Mouse (Mus musculus): ENCODE results near the gene Atp11c. TPM values are rescaled to one million over a fixed set of nuclear protein-coding genes. Genes with fewer than 3 reads are reported as not detected.

Gene Atp11c
- polyA plus RNA-seq, 1 experiment from 2014 or later, result 18.1 TPM

GRCm38 (mm10) chrX:60404668-60405044, 187.8 kb downstream of the Atp11c start:
- H3K9me3 ChIP-seq (ENCODE audit: control insufficient read depth, low read length), result no peaks in the 10 kb centered on the region
- peak overlapping the region; percentile 33 for H3K4me2 ChIP-seq (ENCODE audit: low read length)
- peak overlapping the region; percentile 92 for H3K27ac ChIP-seq (replicated peaks; ENCODE audit: low read depth, low read length)
- H3K27me3 ChIP-seq (ENCODE audit: control insufficient read depth, insufficient read depth, low read length), result no peaks in the 10 kb centered on the region
- peak overlapping the region; percentile 78 for H3K9ac ChIP-seq (replicated peaks; ENCODE audit: low read length)
- no peaks in the 10 kb centered on the region for H3K36me3 ChIP-seq (ENCODE audit: control insufficient read depth, insufficient read depth, low read length)
- DNase-seq (peak; percentile 91), ATAC-seq (ENCODE audit: low FRiP score, low TSS enrichment) (peak; percentile 94)
- WGBS, result 18% methylated on average over 17 of the region's 17 CpGs
- 0 out of 2 replicates have a peak, but pooled peaks cover 5% of the 10 kb centered on the region for H3K4me1 ChIP-seq (ENCODE audit: control insufficient read depth, insufficient read depth, low read length)
- H3K4me3 ChIP-seq (replicated peaks; ENCODE audit: low read depth, low read length), result peak overlapping the region; percentile 60

- Histone ChIP-seq H3K27me3 (ENCODE audit: control insufficient read depth, insufficient read depth, low read length) (no peaks in the 10 kb centered on the region), H3K4me2 (ENCODE audit: low read length) (peak overlapping the region; percentile 66), H3K9me3 (ENCODE audit: control insufficient read depth, low read length) (no peaks in the 10 kb centered on the region), H3K9ac (replicated peaks; ENCODE audit: low read length) (peak overlapping the region; percentile 78), H3K36me3 (ENCODE audit: control insufficient read depth, insufficient read depth, low read length) (no peaks in the 10 kb centered on the region), H3K4me1 (ENCODE audit: control insufficient read depth, insufficient read depth, low read length) (0 out of 2 replicates have a peak, but pooled peaks cover 5% of the 10 kb centered on the region), H3K27ac (replicated peaks; ENCODE audit: low read depth, low read length) (peak overlapping the region; percentile 92), H3K4me3 (replicated peaks; ENCODE audit: low read depth, low read length) (peak overlapping the region; percentile 60)
- ATAC-seq (ENCODE audit: low FRiP score, low TSS enrichment) (peak; percentile 85), DNase-seq (peak; percentile 75)
- 22% methylated on average over 63 of the region's 126 CpGs for WGBS
These were observed 188.5 kb downstream of the Atp11c start for GRCm38 (mm10) chrX:60403764-60404667.

- peak overlapping the region; percentile 60 for H3K4me3 ChIP-seq (replicated peaks; ENCODE audit: low read depth, low read length)
- peak overlapping the region; percentile 78 for H3K9ac ChIP-seq (replicated peaks; ENCODE audit: low read length)
- peak overlapping the region; percentile 92 for H3K27ac ChIP-seq (replicated peaks; ENCODE audit: low read depth, low read length)
- no peaks in the 10 kb centered on the region for H3K9me3 ChIP-seq (ENCODE audit: control insufficient read depth, low read length)
- peak overlapping the region; percentile 66 for H3K4me2 ChIP-seq (ENCODE audit: low read length)
- no peaks in the 10 kb centered on the region for H3K27me3 ChIP-seq (ENCODE audit: control insufficient read depth, insufficient read depth, low read length)
- 0 out of 2 replicates have a peak, but pooled peaks cover 5% of the 10 kb centered on the region for H3K4me1 ChIP-seq (ENCODE audit: control insufficient read depth, insufficient read depth, low read length)
- ATAC-seq (ENCODE audit: low FRiP score, low TSS enrichment), result peak; percentile 14; the same call in 1 of the 2 replicates
- DNase-seq, result peak; percentile 29
- 21% methylated on average over 45 of the region's 46 CpGs for WGBS
- H3K36me3 ChIP-seq (ENCODE audit: control insufficient read depth, insufficient read depth, low read length), result no peaks in the 10 kb centered on the region
These were observed 189.3 kb downstream of the Atp11c start for GRCm38 (mm10) chrX:60403062-60403763.

- DNase-seq (no peak), ATAC-seq (ENCODE audit: low FRiP score, low TSS enrichment) (no peak)
- no peaks in the 10 kb centered on the region for H3K27me3 ChIP-seq (ENCODE audit: control insufficient read depth, insufficient read depth, low read length)
- 67% methylated on average over 4 of the region's 4 CpGs for WGBS
- H3K9me3 ChIP-seq (ENCODE audit: control insufficient read depth, low read length), result no peaks in the 10 kb centered on the region
- H3K9ac ChIP-seq (replicated peaks; ENCODE audit: low read length), result no peak overlapping the region
- H3K4me3 ChIP-seq (replicated peaks; ENCODE audit: low read depth, low read length), result no peak overlapping the region
- no peaks in the 10 kb centered on the region for H3K4me1 ChIP-seq (ENCODE audit: control insufficient read depth, insufficient read depth, low read length)
- H3K4me2 ChIP-seq (ENCODE audit: low read length), result no peak overlapping the region
- H3K36me3 ChIP-seq (ENCODE audit: control insufficient read depth, insufficient read depth, low read length), result no peaks in the 10 kb centered on the region
- no peak overlapping the region for H3K27ac ChIP-seq (replicated peaks; ENCODE audit: low read depth, low read length)
These were observed 198.2 kb downstream of the Atp11c start for GRCm38 (mm10) chrX:60394292-60394691.

GRCm38 (mm10) chrX:60386852-60387251, 205.6 kb downstream of the Atp11c start:
- Histone ChIP-seq H3K27me3 (ENCODE audit: control insufficient read depth, insufficient read depth, low read length) (no peaks in the 10 kb centered on the region), H3K4me3 (replicated peaks; ENCODE audit: low read depth, low read length) (no peak overlapping the region), H3K9me3 (ENCODE audit: control insufficient read depth, low read length) (no peaks in the 10 kb centered on the region), H3K27ac (replicated peaks; ENCODE audit: low read depth, low read length) (no peak overlapping the region), H3K4me2 (ENCODE audit: low read length) (no peak overlapping the region), H3K36me3 (ENCODE audit: control insufficient read depth, insufficient read depth, low read length) (no peaks in the 10 kb centered on the region), H3K4me1 (ENCODE audit: control insufficient read depth, insufficient read depth, low read length) (no peaks in the 10 kb centered on the region), H3K9ac (replicated peaks; ENCODE audit: low read length) (no peak overlapping the region)
- DNase-seq (no peak), ATAC-seq (ENCODE audit: low FRiP score, low TSS enrichment) (no peak)
- 97% methylated on average over 1 of the region's 1 CpGs for WGBS

- WGBS, result 84% methylated on average over 2 of the region's 2 CpGs
- no peaks in the 10 kb centered on the region for H3K36me3 ChIP-seq (ENCODE audit: control insufficient read depth, insufficient read depth, low read length)
- H3K4me1 ChIP-seq (ENCODE audit: control insufficient read depth, insufficient read depth, low read length), result no peaks in the 10 kb centered on the region
- no peak overlapping the region for H3K4me2 ChIP-seq (ENCODE audit: low read length)
- H3K9me3 ChIP-seq (ENCODE audit: control insufficient read depth, low read length), result no peaks in the 10 kb centered on the region
- H3K27ac ChIP-seq (replicated peaks; ENCODE audit: low read depth, low read length), result no peak overlapping the region
- no peak overlapping the region for H3K4me3 ChIP-seq (replicated peaks; ENCODE audit: low read depth, low read length)
- DNase-seq (no peak), ATAC-seq (ENCODE audit: low FRiP score, low TSS enrichment) (no peak)
- no peak overlapping the region for H3K9ac ChIP-seq (replicated peaks; ENCODE audit: low read length)
- no peaks in the 10 kb centered on the region for H3K27me3 ChIP-seq (ENCODE audit: control insufficient read depth, insufficient read depth, low read length)
These were observed 210.8 kb downstream of the Atp11c start for GRCm38 (mm10) chrX:60381711-60382110.

GRCm38 (mm10) chrX:60380386-60380785, 212.1 kb downstream of the Atp11c start:
- no peak overlapping the region for H3K4me2 ChIP-seq (ENCODE audit: low read length)
- DNase-seq, result no peak
- no peaks in the 10 kb centered on the region for H3K4me1 ChIP-seq (ENCODE audit: control insufficient read depth, insufficient read depth, low read length)
- H3K4me3 ChIP-seq (replicated peaks; ENCODE audit: low read depth, low read length), result no peak overlapping the region
- ATAC-seq (ENCODE audit: low FRiP score, low TSS enrichment), result no peak
- no peaks in the 10 kb centered on the region for H3K36me3 ChIP-seq (ENCODE audit: control insufficient read depth, insufficient read depth, low read length)
- H3K9me3 ChIP-seq (ENCODE audit: control insufficient read depth, low read length), result no peaks in the 10 kb centered on the region
- H3K9ac ChIP-seq (replicated peaks; ENCODE audit: low read length), result no peak overlapping the region
- H3K27ac ChIP-seq (replicated peaks; ENCODE audit: low read depth, low read length), result no peak overlapping the region
- no peaks in the 10 kb centered on the region for H3K27me3 ChIP-seq (ENCODE audit: control insufficient read depth, insufficient read depth, low read length)

GRCm38 (mm10) chrX:60348741-60349140, 243.8 kb downstream of the Atp11c start:
- H3K9me3 ChIP-seq (ENCODE audit: control insufficient read depth, low read length), result no peaks in the 10 kb centered on the region; the same call in 1 of the 2 replicates
- 71% methylated on average over 1 of the region's 1 CpGs for WGBS
- H3K4me3 ChIP-seq (replicated peaks; ENCODE audit: low read depth, low read length), result no peak overlapping the region
- H3K27me3 ChIP-seq (ENCODE audit: control insufficient read depth, insufficient read depth, low read length), result no peaks in the 10 kb centered on the region
- no peak for ATAC-seq (ENCODE audit: low FRiP score, low TSS enrichment)
- DNase-seq, result no peak
- H3K9ac ChIP-seq (replicated peaks; ENCODE audit: low read length), result no peak overlapping the region
- H3K36me3 ChIP-seq (ENCODE audit: control insufficient read depth, insufficient read depth, low read length), result no peaks in the 10 kb centered on the region
- H3K27ac ChIP-seq (replicated peaks; ENCODE audit: low read depth, low read length), result no peak overlapping the region
- H3K4me2 ChIP-seq (ENCODE audit: low read length), result no peak overlapping the region
- H3K4me1 ChIP-seq (ENCODE audit: control insufficient read depth, insufficient read depth, low read length), result no peaks in the 10 kb centered on the region

Data from midbrain, embryonic 14.5 days (tissue).